Mouse (Mus musculus): ENCODE results near the gene Ldb1. TPM values are rescaled to one million over a fixed set of nuclear protein-coding genes. Genes with fewer than 3 reads are reported as not detected.

Gene Ldb1
- polyA plus RNA-seq, 1 experiment from 2014 or later, result 74.6 TPM

GRCm38 (mm10) chr19:46028747-46029320 is 16.2 kb downstream of the Ldb1 start:
- H3K4me1 ChIP-seq (replicated peaks; ENCODE audit: control insufficient read depth, insufficient read depth, low read length), result no peaks in the 10 kb centered on the region

GRCm38 (mm10) chr19:46026567-46026966 is 18.4 kb downstream of the Ldb1 start:
- no peak overlapping the region for H3K4me3 ChIP-seq (ENCODE audit: low read depth, low read length)
- no peak for ATAC-seq (replicated peaks; ENCODE audit: low FRiP score, low TSS enrichment, low read depth)
- 54% methylated on average over 8 of the region's 8 CpGs for WGBS

More at GRCm38 (mm10) chr19:46028747-46029320, 16.2 kb downstream of the Ldb1 start:
- H3K4me3 ChIP-seq (ENCODE audit: low read depth, low read length), result no peak overlapping the region
- ATAC-seq (replicated peaks; ENCODE audit: low FRiP score, low TSS enrichment, low read depth), result no peak
- H3K36me3 ChIP-seq (ENCODE audit: control insufficient read depth, insufficient read depth, low read length), result peaks cover 35% of the 10 kb centered on the region
- H3K9me3 ChIP-seq (ENCODE audit: control insufficient read depth, low read length), result peaks cover 5% of the 10 kb centered on the region; the same call in 1 of the 2 replicates
- no peak overlapping the region for H3K4me2 ChIP-seq (ENCODE audit: low read length)
- no peak overlapping the region for H3K9ac ChIP-seq (ENCODE audit: low read length)
- DNase-seq (ENCODE audit: low spot score), result no peak
- H3K27me3 ChIP-seq (replicated peaks; ENCODE audit: control insufficient read depth, insufficient read depth, low read length), result no peaks in the 10 kb centered on the region
- WGBS, result 77% methylated on average over 11 of the region's 11 CpGs
- H3K27ac ChIP-seq (ENCODE audit: low read depth), result no peak overlapping the region

GRCm38 (mm10) chr19:46024959-46025358 is 20.1 kb downstream of the Ldb1 start:
- ATAC-seq (replicated peaks; ENCODE audit: low FRiP score, low TSS enrichment, low read depth), result peak; percentile 83
- Histone ChIP-seq H3K4me3 (ENCODE audit: low read depth, low read length) (no peak overlapping the region), H3K27ac (ENCODE audit: low read depth) (no peak overlapping the region), H3K9ac (ENCODE audit: low read length) (no peak overlapping the region), H3K9me3 (ENCODE audit: control insufficient read depth, low read length) (peaks cover 5% of the 10 kb centered on the region; the same call in 1 of the 2 replicates), H3K27me3 (replicated peaks; ENCODE audit: control insufficient read depth, insufficient read depth, low read length) (no peaks in the 10 kb centered on the region), H3K4me2 (ENCODE audit: low read length) (no peak overlapping the region), H3K4me1 (replicated peaks; ENCODE audit: control insufficient read depth, insufficient read depth, low read length) (no peaks in the 10 kb centered on the region), H3K36me3 (ENCODE audit: control insufficient read depth, insufficient read depth, low read length) (no peaks in the 10 kb centered on the region)
- 62% methylated on average over 6 of the region's 6 CpGs for WGBS
- DNase-seq (ENCODE audit: low spot score), result peak; percentile 69

More at GRCm38 (mm10) chr19:46026567-46026966, 18.4 kb downstream of the Ldb1 start:
- peaks cover 5% of the 10 kb centered on the region; the same call in 1 of the 2 replicates for H3K9me3 ChIP-seq (ENCODE audit: control insufficient read depth, low read length)
- no peak overlapping the region for H3K9ac ChIP-seq (ENCODE audit: low read length)
- no peaks in the 10 kb centered on the region for H3K27me3 ChIP-seq (replicated peaks; ENCODE audit: control insufficient read depth, insufficient read depth, low read length)
- no peak for DNase-seq (ENCODE audit: low spot score)
- H3K4me2 ChIP-seq (ENCODE audit: low read length), result no peak overlapping the region
- peaks cover 12% of the 10 kb centered on the region for H3K36me3 ChIP-seq (ENCODE audit: control insufficient read depth, insufficient read depth, low read length)
- no peak overlapping the region for H3K27ac ChIP-seq (ENCODE audit: low read depth)
- H3K4me1 ChIP-seq (replicated peaks; ENCODE audit: control insufficient read depth, insufficient read depth, low read length), result no peaks in the 10 kb centered on the region

- Histone ChIP-seq H3K36me3 (ENCODE audit: control insufficient read depth, insufficient read depth, low read length) (no peaks in the 10 kb centered on the region), H3K4me1 (replicated peaks; ENCODE audit: control insufficient read depth, insufficient read depth, low read length) (no peaks in the 10 kb centered on the region), H3K4me3 (ENCODE audit: low read depth, low read length) (no peak overlapping the region), H3K4me2 (ENCODE audit: low read length) (no peak overlapping the region), H3K9ac (ENCODE audit: low read length) (no peak overlapping the region), H3K27ac (ENCODE audit: low read depth) (no peak overlapping the region), H3K9me3 (ENCODE audit: control insufficient read depth, low read length) (no peaks in the 10 kb centered on the region), H3K27me3 (replicated peaks; ENCODE audit: control insufficient read depth, insufficient read depth, low read length) (no peaks in the 10 kb centered on the region)
- DNase-seq (ENCODE audit: low spot score) (no peak), ATAC-seq (replicated peaks; ENCODE audit: low FRiP score, low TSS enrichment, low read depth) (no peak)
- WGBS, result 69% methylated on average over 2 of the region's 2 CpGs
Measured at GRCm38 (mm10) chr19:46016023-46016422, 29.0 kb downstream of the Ldb1 start.

GRCm38 (mm10) chr19:46014572-46015178 is 30.3 kb downstream of the Ldb1 start:
- peak; percentile 55; the same call in 1 of the 2 replicates for ATAC-seq (replicated peaks; ENCODE audit: low FRiP score, low TSS enrichment, low read depth)
- Histone ChIP-seq H3K9ac (ENCODE audit: low read length) (no peak overlapping the region), H3K36me3 (ENCODE audit: control insufficient read depth, insufficient read depth, low read length) (no peaks in the 10 kb centered on the region), H3K27ac (ENCODE audit: low read depth) (no peak overlapping the region), H3K4me3 (ENCODE audit: low read depth, low read length) (no peak overlapping the region), H3K27me3 (replicated peaks; ENCODE audit: control insufficient read depth, insufficient read depth, low read length) (no peaks in the 10 kb centered on the region), H3K4me1 (replicated peaks; ENCODE audit: control insufficient read depth, insufficient read depth, low read length) (no peaks in the 10 kb centered on the region), H3K4me2 (ENCODE audit: low read length) (no peak overlapping the region), H3K9me3 (ENCODE audit: control insufficient read depth, low read length) (no peaks in the 10 kb centered on the region)
- 41% methylated on average over 12 of the region's 12 CpGs for WGBS
- DNase-seq (ENCODE audit: low spot score), result peak; percentile 92

- DNase-seq (ENCODE audit: low spot score) (no peak), ATAC-seq (replicated peaks; ENCODE audit: low FRiP score, low TSS enrichment, low read depth) (no peak)
- Histone ChIP-seq H3K27ac (ENCODE audit: low read depth) (no peak overlapping the region), H3K4me1 (replicated peaks; ENCODE audit: control insufficient read depth, insufficient read depth, low read length) (peaks cover 9% of the 10 kb centered on the region), H3K9ac (ENCODE audit: low read length) (no peak overlapping the region), H3K27me3 (replicated peaks; ENCODE audit: control insufficient read depth, insufficient read depth, low read length) (no peaks in the 10 kb centered on the region), H3K36me3 (ENCODE audit: control insufficient read depth, insufficient read depth, low read length) (0 out of 2 replicates have a peak, but pooled peaks cover 6% of the 10 kb centered on the region), H3K4me3 (ENCODE audit: low read depth, low read length) (no peak overlapping the region), H3K9me3 (ENCODE audit: control insufficient read depth, low read length) (no peaks in the 10 kb centered on the region), H3K4me2 (ENCODE audit: low read length) (no peak overlapping the region)
- 82% methylated on average over 7 of the region's 7 CpGs for WGBS
Measured at GRCm38 (mm10) chr19:46005680-46006079, 39.3 kb downstream of the Ldb1 start.

- 80% methylated on average over 17 of the region's 17 CpGs for WGBS
- no peak for ATAC-seq (replicated peaks; ENCODE audit: low FRiP score, low TSS enrichment, low read depth)
Measured at GRCm38 (mm10) chr19:46004814-46005466, 40.1 kb downstream of the Ldb1 start.

GRCm38 (mm10) chr19:46003371-46004226 is 41.4 kb downstream of the Ldb1 start, which contains the start of gene Hps6:
Hps6 (plus strand) TSS chr19:46003508.
- H3K9me3 ChIP-seq (ENCODE audit: control insufficient read depth, low read length), result no peaks in the 10 kb centered on the region
- H3K36me3 ChIP-seq (ENCODE audit: control insufficient read depth, insufficient read depth, low read length), result 0 out of 2 replicates have a peak, but pooled peaks cover 6% of the 10 kb centered on the region
- H3K4me2 ChIP-seq (ENCODE audit: low read length), result peak within 1 kb of the TSS; percentile 66
- ATAC-seq (replicated peaks; ENCODE audit: low FRiP score, low TSS enrichment, low read depth) (peak; percentile 86), DNase-seq (ENCODE audit: low spot score) (peak; percentile 79)
- WGBS, result 2% methylated on average over 70 of the region's 70 CpGs
- H3K4me3 ChIP-seq (ENCODE audit: low read depth, low read length), result peak within 1 kb of the TSS; percentile 57
- no peaks in the 10 kb centered on the region for H3K27me3 ChIP-seq (replicated peaks; ENCODE audit: control insufficient read depth, insufficient read depth, low read length)
- H3K9ac ChIP-seq (ENCODE audit: low read length), result peak within 1 kb of the TSS; percentile 75
- no peak within 1 kb of the TSS for H3K27ac ChIP-seq (ENCODE audit: low read depth)
- H3K4me1 ChIP-seq (replicated peaks; ENCODE audit: control insufficient read depth, insufficient read depth, low read length), result peaks cover 9% of the 10 kb centered on the region

More at GRCm38 (mm10) chr19:46004814-46005466, 40.1 kb downstream of the Ldb1 start:
- Histone ChIP-seq H3K9ac (ENCODE audit: low read length) (no peak overlapping the region), H3K9me3 (ENCODE audit: control insufficient read depth, low read length) (no peaks in the 10 kb centered on the region), H3K4me3 (ENCODE audit: low read depth, low read length) (no peak overlapping the region), H3K27ac (ENCODE audit: low read depth) (no peak overlapping the region), H3K36me3 (ENCODE audit: control insufficient read depth, insufficient read depth, low read length) (0 out of 2 replicates have a peak, but pooled peaks cover 6% of the 10 kb centered on the region), H3K4me2 (ENCODE audit: low read length) (no peak overlapping the region), H3K4me1 (replicated peaks; ENCODE audit: control insufficient read depth, insufficient read depth, low read length) (peaks cover 9% of the 10 kb centered on the region), H3K27me3 (replicated peaks; ENCODE audit: control insufficient read depth, insufficient read depth, low read length) (no peaks in the 10 kb centered on the region)
- DNase-seq (ENCODE audit: low spot score), result no peak

Measured in intestine, embryonic 14.5 days (tissue).